Mouse (Mus musculus) adrenal gland, adult 2 months (tissue): Measurements from ENCODE around the gene Gm10031. TPM values are rescaled to one million over a fixed set of nuclear protein-coding genes. Genes with fewer than 3 reads are reported as not detected.

Experiments
- DNase-seq: peaks from one replicate; pipeline ENCODE4 v3.0.0; 2021
- polyA plus RNA-seq: library from polyadenylated mRNA; depleted of rRNA; stranded (reverse); fragments of >200 nt; gene quantifications from 2 replicates; pipeline ENCODE4 v1.2.3, GENCODE M21; 2012; rRNA removed
- total RNA-seq, 2 experiments: library from RNA; stranded (reverse); gene quantifications; 2 replicates each; pipeline ENCODE4 v1.2.3; 2021

Gm10031 gene
- total and polyA plus RNA-seq, 3 experiments = 20.3 to 44.6 (median 37.5) TPM

DNA sequence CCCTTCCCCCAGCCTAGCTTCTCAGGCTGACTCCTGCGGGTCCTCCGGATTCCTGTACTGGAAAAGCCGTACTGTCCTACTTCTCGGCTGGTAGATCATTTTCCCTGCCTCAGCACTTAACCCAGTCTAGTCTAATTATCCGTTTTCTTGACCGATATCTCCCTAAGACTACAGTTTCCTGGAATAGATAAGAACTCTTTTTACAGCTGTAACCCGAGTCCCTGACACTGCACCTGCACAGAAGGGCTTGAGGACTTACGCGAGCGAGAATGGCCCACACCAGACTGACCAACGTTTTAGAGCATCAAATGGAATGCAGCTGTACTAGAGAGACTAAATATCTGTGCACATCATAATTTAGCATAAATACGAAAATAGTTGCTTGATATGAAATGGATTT is 20.2 kb downstream of the Gm10031 start:
- no peak for DNase-seq

DNA sequence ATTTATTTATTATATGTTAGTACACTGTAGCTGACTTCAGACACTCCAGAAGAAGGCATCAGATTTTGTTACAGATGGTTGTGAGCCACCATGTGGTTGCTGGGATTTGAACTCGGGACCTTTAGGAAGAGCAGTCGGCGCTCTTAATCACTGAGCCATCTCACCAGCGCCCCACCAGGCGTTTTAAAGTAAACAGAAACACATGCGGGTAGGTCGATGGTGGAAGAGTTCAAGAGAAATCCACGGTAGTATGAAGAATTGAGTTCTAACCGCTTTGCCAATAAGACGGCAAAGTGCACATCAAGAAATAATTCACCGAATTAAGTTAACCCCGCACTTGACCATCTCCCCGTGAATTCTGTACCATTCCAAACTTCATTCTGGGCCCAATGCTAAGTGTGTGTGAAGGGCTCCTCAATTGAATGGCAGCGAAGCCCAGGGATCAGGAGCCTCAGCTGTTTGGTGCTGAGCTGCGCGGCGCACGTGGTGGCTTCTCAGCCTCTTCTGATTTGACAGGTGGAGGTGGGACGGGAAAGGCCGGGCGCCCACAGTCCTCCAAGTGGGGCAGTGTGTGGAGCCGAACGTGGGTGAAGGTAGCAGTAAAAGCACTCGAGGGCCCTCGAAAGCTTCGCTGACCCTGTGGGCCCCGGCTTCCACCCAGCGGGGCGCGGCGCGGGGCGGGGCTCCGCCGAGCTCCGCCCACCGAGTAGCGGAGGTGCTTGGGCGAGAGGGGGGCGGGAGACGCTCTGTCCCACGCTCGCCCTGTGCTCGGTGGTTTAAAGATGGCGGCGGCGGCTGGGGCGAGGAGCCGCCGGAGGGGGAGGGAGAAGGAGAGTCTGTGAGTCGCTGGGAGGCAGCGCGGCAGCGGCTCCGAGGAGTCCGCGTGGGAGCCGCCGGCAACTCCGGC is 34.5 kb downstream of the Gm10031 start, which contains the start of gene Abl2:
Gene Abl2 (plus strand): TSS at position 763 of the 907 bp plus-strand sequence.
- peak; percentile 95 for DNase-seq

DNA sequence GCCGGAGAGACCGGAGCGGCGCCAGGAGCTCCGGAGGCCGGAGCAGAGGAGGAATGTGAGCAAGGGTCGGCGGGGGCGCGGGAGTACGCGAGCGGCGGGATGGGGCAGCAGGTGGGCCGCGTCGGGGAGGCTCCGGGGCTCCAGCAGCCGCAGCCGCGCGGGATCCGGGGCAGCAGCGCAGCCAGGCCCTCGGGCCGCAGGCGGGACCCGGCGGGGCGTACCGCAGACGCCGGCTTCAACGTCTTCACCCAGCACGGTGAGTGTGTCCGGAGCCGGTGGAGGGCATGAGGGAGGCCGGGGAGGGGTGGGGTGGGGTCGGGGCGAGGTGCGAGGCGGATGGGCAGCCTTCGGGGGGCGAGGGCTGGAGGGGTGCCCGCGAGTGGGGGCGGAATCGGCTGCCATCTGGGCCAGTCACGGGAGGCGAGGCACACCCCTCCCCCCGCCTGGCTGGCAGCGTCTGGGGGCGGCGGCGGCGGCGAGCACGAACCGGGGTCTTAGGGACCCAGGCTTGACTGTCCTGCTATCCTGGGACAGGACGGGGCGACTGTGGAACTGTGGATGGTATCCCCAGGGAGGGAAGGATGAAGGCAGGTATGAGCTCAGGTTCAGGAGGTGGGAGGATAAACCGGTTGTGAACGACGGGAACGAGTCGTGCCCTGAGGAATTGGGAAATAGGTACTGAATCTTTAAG is 35.3 kb downstream of the Gm10031 start:
- DNase-seq = peak; percentile 78

DNA sequence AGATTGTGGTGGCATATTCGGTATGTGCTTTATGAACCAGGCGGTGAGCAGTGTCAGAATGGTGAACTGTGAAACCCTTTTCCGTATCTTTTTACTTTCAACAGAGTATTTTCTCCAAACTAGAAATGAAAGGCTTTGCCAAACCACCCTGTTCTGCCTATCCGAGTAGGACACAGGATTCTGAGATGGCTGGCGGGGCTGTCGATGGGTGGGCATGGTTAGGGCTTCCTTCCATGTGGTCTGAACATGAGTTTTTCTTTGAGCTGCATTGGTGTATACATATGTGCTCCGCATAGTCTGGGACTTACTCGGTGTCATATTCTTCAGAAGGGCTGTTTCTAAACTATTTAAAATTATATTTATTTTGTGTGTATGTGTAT is 35.8 kb downstream of the Gm10031 start:
- DNase-seq = no peak

DNA sequence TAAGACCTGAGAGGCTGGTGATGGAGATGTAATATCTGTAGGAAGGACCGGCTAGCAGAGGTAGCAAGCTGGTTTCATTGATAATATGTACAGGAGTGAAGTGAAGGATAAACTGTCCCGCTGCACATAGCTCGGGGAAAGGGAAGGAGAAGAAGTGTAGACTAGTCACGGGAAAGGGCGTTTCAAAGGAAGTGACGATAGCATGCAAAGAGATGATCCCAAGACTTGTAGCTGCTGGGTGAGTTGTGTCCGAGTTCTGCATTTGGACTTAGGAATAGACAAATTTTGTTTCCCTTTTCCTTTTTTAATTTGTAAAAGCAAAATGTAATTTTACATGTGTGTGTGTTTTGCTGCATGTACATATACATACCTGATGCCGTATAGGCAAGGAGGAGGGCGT is 36.7 kb downstream of the Gm10031 start:
- DNase-seq = no peak

DNA sequence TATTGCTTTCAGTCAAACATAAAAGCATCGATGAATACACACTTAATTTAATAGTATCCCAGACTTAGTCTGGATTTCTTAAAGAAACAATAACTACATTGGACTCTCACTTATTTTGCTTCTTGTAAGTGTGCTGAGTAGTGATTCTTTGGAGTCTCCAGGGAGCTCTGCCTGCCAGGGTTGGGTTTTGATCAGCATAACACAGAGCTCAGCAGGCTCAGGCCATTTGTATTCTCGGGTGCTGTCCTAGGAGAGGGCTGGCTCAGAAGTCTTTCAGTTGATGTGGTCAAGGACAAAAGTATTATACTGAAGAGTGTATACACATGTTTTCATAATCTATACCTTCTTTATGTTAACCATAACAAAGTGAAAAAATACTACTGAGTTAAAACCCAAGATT is 41.5 kb downstream of the Gm10031 start:
- DNase-seq = no peak

DNA sequence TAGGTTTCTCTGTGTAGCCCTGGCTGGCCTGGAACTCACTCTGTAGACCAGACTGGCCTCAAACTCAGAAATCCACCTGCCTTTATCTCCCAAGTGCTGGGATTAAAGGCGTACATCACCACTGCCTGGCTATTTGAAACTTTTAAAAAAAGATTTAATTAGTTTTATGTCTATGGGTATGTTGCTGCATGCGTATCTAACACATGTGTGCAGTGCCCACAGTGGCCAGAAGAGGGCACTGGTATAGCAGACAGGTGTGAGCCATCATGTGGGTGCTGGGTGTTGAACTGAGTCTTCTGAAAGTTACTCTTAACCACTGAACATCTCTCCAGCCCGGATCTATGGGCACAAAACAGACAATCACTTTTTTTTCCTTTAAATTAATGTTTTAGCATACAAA is 42.3 kb downstream of the Gm10031 start:
- DNase-seq = no peak

DNA sequence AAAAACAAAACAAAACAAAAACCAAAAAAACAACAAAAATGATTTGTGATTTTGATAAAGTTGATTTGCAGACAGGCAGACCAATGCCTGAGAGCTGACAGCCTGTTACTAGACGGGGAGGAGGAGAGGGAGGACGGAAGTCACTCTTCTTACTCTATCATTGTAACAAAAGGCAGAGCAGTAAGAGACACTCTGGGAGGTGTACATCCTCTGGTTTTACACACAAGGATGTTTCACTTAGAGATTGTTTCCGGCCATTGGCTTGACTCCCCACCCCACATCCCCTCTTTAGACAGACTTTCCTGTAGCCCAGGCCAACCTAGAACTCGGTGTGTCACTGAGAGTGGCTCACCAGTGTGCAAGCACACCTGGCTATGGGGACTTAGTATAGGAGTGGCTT is 45.8 kb downstream of the Gm10031 start:
- DNase-seq = no peak

DNA sequence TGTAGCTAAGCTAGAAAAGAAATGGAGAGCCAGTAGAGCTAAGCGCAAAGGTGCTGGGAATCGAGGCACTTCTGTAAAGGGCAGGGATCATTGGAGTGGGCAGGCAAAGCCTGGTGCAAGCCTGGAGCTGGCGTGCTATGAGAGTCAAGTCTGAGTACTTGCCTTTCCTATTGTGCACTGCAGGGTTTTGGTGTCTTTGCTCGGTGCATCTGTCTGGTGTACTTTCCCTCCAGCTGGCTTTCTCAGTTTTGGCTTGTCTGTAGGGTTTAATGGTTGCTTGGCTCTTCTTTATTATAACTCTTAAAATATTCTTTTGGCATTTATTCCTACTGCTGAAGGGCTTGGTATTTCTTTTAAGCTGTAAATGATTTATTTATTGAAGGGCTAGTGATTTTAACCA is 49.1 kb downstream of the Gm10031 start:
- no peak for DNase-seq

Other genes starting within 250 kb of the Gm10031 start
- under 1 TPM in 1 of 2 experiments, not detected in 1; 0.72 TPM for gene Tdrd5, start 220.3 kb upstream of the Gm10031 start, total RNA-seq
- gene Tdrd5, start 220.3 kb upstream of the Gm10031 start, polyA plus RNA-seq = not detected in 2 replicates
- gene Nphs2, start 213.3 kb upstream of the Gm10031 start, total RNA-seq = not detected
- gene Nphs2, start 213.3 kb upstream of the Gm10031 start, polyA plus RNA-seq = 0.03 and 0.12 TPM in 2 replicates
- 100 to 1,000 TPM; 652 to 665 TPM for gene Gm2000, start 158.0 kb upstream of the Gm10031 start, total RNA-seq
- gene Gm2000, start 158.0 kb upstream of the Gm10031 start, polyA plus RNA-seq = 0.39 and 3.0 TPM in 2 replicates
- gene Axdnd1, start 102.9 kb upstream of the Gm10031 start, total RNA-seq = 1 to 10 TPM; 1.7 to 9.1 TPM
- 0.11 TPM in 1 of 2 replicates, not detected in the other for gene Axdnd1, start 102.9 kb upstream of the Gm10031 start, polyA plus RNA-seq
- 1,000 to 10,000 TPM; 1,258 to 1,398 TPM for gene Soat1, start 49.7 kb upstream of the Gm10031 start, total RNA-seq
- 116 and 185 TPM in 2 replicates for gene Soat1, start 49.7 kb upstream of the Gm10031 start, polyA plus RNA-seq
- gene Abl2, start 34.8 kb downstream of the Gm10031 start, total RNA-seq = 10 to 100 TPM; 19.6 to 22.1 TPM
- 4.6 and 6.1 TPM in 2 replicates for gene Abl2, start 34.8 kb downstream of the Gm10031 start, polyA plus RNA-seq
- gene Tor3a, start 150.3 kb downstream of the Gm10031 start, total RNA-seq = 10 to 100 TPM; 15.1 to 24.6 TPM
- gene Tor3a, start 150.3 kb downstream of the Gm10031 start, polyA plus RNA-seq = 21.5 and 48.9 TPM in 2 replicates
- gene Fam20b, start 195.1 kb downstream of the Gm10031 start, total RNA-seq = 10 to 100 TPM; 55.3 to 56.0 TPM
- 6.7 and 9.8 TPM in 2 replicates for gene Fam20b, start 195.1 kb downstream of the Gm10031 start, polyA plus RNA-seq